Mouse (Mus musculus) hindlimb bud, embryonic 11.5 days (tissue): ENCODE results near the gene Hoxc6.
A peak's percentile ranks its signal among the peaks of the same experiment; 100 is the strongest.

Experiments used
- DNase-seq: peaks from one replicate; pipeline ENCODE4 v3.0.0-alpha.2; 2012; ENCODE audit warnings: low read depth, low spot score; ENCODE audit errors: extremely low spot score

Hoxc6 gene

GRCm38 (mm10) chr15:102967511-102968397 lies 30.3 kb upstream of the Hoxc6 start:
- no peak for DNase-seq

GRCm38 (mm10) chr15:102969296-102969695 lies 28.8 kb upstream of the Hoxc6 start:
- DNase-seq = no peak

- DNase-seq = no peak
These were observed 27.3 kb upstream of the Hoxc6 start for GRCm38 (mm10) chr15:102970740-102971139.

GRCm38 (mm10) chr15:102972254-102972653 lies 25.8 kb upstream of the Hoxc6 start:
- DNase-seq = no peak

GRCm38 (mm10) chr15:102972753-102973152 lies 25.3 kb upstream of the Hoxc6 start:
- no peak for DNase-seq

GRCm38 (mm10) chr15:102975034-102975433 lies 23.0 kb upstream of the Hoxc6 start:
- DNase-seq = no peak

GRCm38 (mm10) chr15:102975688-102976111 lies 22.4 kb upstream of the Hoxc6 start:
- DNase-seq = no peak

GRCm38 (mm10) chr15:102976171-102976570 lies 21.9 kb upstream of the Hoxc6 start, which contains the start of gene Hoxc9:
Gene Hoxc9, plus strand, starts transcription at chr15:102976439.
- no peak for DNase-seq

GRCm38 (mm10) chr15:102976631-102977422 lies 21.2 kb upstream of the Hoxc6 start:
- DNase-seq = no peak

GRCm38 (mm10) chr15:102977423-102977974 lies 20.6 kb upstream of the Hoxc6 start:
- no peak for DNase-seq

GRCm38 (mm10) chr15:102978615-102979515 lies 19.2 kb upstream of the Hoxc6 start:
- no peak for DNase-seq

GRCm38 (mm10) chr15:102979936-102980335 lies 18.1 kb upstream of the Hoxc6 start:
- no peak for DNase-seq

- no peak for DNase-seq
These were observed 17.7 kb upstream of the Hoxc6 start for GRCm38 (mm10) chr15:102980352-102980751.

- no peak for DNase-seq
These were observed 17.1 kb upstream of the Hoxc6 start for GRCm38 (mm10) chr15:102980912-102981311.

- peak; percentile 88 for DNase-seq
These were observed 16.4 kb upstream of the Hoxc6 start for GRCm38 (mm10) chr15:102981379-102982288.

GRCm38 (mm10) chr15:102983716-102984115 lies 14.3 kb upstream of the Hoxc6 start:
- DNase-seq = no peak

GRCm38 (mm10) chr15:102984521-102984920 lies 13.5 kb upstream of the Hoxc6 start:
- no peak for DNase-seq

- no peak for DNase-seq
These were observed 13.1 kb upstream of the Hoxc6 start for GRCm38 (mm10) chr15:102984925-102985324.

GRCm38 (mm10) chr15:102987124-102987833 lies 10.8 kb upstream of the Hoxc6 start:
- peak; percentile 99 for DNase-seq
